Mouse (Mus musculus) testis, adult 2 months (tissue): ENCODE data around the gene Ube2o. TPM values are rescaled to one million over a fixed set of nuclear protein-coding genes. Genes with fewer than 3 reads are reported as not detected.

Source experiments
- H3K27ac ChIP-seq: fragments of 200-500 bp; 2 replicates; pipeline ENCODE4 v1.5.1; 2012; ENCODE audit warnings: low read depth, low read length; ENCODE audit not compliant: control insufficient read depth, insufficient read depth
- H3K27me3 ChIP-seq: fragments of 200-500 bp; 2 replicates; pipeline ENCODE4 v1.6.1; 2012; ENCODE audit warnings: mild to moderate bottlenecking, low read length, moderate library complexity; ENCODE audit not compliant: control insufficient read depth, insufficient read depth
- H3K36me3 ChIP-seq: fragments of 200-500 bp; 2 replicates; pipeline ENCODE4 v1.6.1; 2012; ENCODE audit warnings: mild to moderate bottlenecking, low read length; ENCODE audit not compliant: control insufficient read depth, insufficient read depth
- H3K4me1 ChIP-seq: fragments of 200-500 bp; 2 replicates; pipeline ENCODE4 v1.6.1; 2012; ENCODE audit warnings: low read length; ENCODE audit not compliant: control insufficient read depth, insufficient read depth
- H3K4me3 ChIP-seq: fragments of 200-500 bp; 2 replicates; pipeline ENCODE4 v1.5.1; 2012; ENCODE audit warnings: low read depth, mild to moderate bottlenecking, low read length, moderate library complexity, mixed read lengths; ENCODE audit not compliant: control insufficient read depth
- CTCF ChIP-seq: fragments of 200-500 bp; IDR thresholded peaks from 2 replicates; pipeline ENCODE4 v1.5.1; 2012; ENCODE audit warnings: low read depth, mild to moderate bottlenecking, inconsistent platforms, low read length, moderate library complexity; ENCODE audit not compliant: control insufficient read depth, insufficient read depth, insufficient replicate concordance
- POLR2A ChIP-seq: fragments of 200-500 bp; IDR thresholded peaks from 2 replicates; pipeline ENCODE4 v1.6.1; 2012; ENCODE audit warnings: low read depth, mild to moderate bottlenecking, inconsistent platforms, low read length, moderate library complexity; ENCODE audit not compliant: control insufficient read depth
- polyA plus RNA-seq: library from polyadenylated mRNA; depleted of rRNA; stranded (reverse); fragments of >200 nt; gene quantifications from 2 replicates; pipeline ENCODE4 v1.2.3, GENCODE M21; 2012

Gene Ube2o
- polyA plus RNA-seq, 1 experiment, result 31.6 TPM

DNA sequence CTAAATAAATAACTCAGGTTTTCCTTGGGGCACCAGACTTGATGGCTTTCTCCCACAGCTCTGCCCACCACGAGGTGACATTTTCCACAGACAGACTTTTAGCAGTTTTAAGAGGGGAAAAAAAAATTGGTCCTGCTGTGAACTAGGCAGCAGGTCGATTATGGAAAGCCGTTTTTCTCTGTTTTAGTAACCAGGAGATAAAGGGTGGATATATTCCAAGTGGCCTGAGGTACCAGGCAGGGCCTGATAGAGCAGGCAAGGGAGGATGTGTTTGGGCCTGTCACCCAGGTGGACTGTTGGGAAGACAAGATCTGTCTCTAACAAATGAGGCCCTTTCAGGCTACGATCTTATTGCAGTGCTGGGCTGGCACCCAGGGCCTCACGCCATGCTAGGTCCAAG is 75.7 kb downstream of the Ube2o start:
- Histone ChIP-seq H3K27me3 (no peaks in the 10 kb centered on the region), H3K4me3 (no peak overlapping the region), H3K4me1 (peaks cover 4% of the 10 kb centered on the region; the same call in 1 of the 2 replicates), H3K36me3 (no peaks in the 10 kb centered on the region), H3K27ac (no peak overlapping the region)
- TF ChIP-seq POLR2A, result no peak
- no peak for TF ChIP-seq CTCF

DNA sequence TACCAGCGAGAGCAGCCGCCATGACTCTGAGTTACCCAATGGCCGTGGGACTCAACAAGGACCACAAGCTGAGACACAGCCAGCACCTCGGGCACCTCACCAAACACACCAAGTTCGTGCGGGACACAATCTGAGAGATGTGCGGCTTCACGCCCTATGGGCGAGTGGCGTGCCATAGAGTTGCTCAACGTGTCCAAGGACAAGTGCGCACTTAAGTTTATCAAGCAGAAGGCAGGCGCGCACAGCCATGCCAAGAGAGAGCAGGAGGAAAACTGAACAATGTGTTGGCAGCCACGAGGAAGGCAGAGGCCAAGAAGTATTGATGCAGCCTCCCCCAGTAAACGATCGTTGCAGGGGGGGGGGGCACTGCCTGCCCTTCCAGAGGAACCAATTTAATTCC is 76.7 kb downstream of the Ube2o start:
- TF ChIP-seq POLR2A (no peak), CTCF (no peak)
- Histone ChIP-seq H3K4me1 (peaks cover 4% of the 10 kb centered on the region; the same call in 1 of the 2 replicates), H3K27ac (no peak overlapping the region), H3K27me3 (no peaks in the 10 kb centered on the region), H3K4me3 (no peak overlapping the region), H3K36me3 (no peaks in the 10 kb centered on the region)

DNA sequence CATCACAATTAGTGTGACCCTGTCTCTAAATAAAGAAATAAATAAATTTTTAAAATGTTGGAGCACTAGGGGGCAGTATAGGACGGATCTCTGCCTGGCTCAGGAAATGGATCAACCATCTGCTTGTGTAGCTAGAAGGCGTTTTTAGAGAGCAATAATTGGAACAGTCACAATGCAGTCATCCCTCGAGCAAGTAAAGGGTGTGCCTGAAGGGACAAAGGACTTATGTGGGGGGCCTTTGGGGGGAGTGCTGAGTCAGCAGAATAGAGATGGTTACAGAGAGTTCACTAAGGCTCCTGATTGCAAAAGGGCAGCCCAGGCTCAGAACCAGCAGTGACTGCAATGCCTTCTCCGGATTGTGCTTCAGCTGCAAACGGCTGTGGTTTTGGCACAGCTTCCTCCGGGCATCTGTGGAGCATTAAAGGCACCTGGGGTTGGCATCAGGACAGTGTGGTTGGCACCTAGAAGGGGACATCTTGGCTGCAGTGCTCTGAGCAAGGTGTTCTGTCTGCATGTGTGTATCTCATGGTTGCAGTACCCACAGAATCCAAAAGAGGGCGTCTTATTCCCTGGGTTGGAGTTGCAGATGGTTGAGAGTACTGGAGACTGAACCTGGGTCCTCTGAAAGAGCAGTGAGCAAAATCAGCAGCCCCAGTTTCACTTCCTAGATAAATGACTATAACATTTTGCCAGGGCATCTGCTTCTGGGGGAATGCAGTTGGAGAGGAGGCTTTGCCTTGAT is 80.1 kb downstream of the Ube2o start:
- Histone ChIP-seq H3K36me3 (no peaks in the 10 kb centered on the region), H3K4me1 (peaks cover 4% of the 10 kb centered on the region; the same call in 1 of the 2 replicates), H3K27me3 (no peaks in the 10 kb centered on the region), H3K4me3 (no peak overlapping the region), H3K27ac (no peak overlapping the region)
- no peak for TF ChIP-seq POLR2A
- TF ChIP-seq CTCF, result peak; percentile 18; the same call in 1 of the 2 replicates

DNA sequence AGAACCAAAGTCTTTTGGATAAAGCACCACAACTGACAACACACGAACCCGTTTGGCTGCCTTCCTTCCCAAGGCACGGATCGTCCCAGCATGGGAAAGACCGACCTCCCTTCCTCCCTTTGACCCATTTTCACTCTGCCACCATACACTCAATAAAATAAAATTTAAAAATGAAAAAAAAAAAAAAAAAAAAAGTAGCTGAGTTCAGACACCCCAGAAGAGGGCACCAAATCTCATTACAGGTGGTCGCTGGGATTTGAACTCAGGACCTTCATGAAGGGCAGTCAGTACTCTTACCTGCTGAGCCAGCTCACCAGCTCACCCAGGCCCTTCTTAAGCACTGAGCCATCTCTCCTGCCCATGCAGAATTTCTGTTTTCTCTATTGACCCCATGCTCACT is 82.2 kb downstream of the Ube2o start:
- TF ChIP-seq POLR2A (no peak), CTCF (no peak)
- Histone ChIP-seq H3K4me1 (peaks cover 3% of the 10 kb centered on the region; the same call in 1 of the 2 replicates), H3K27ac (no peak overlapping the region), H3K4me3 (no peak overlapping the region), H3K27me3 (no peaks in the 10 kb centered on the region), H3K36me3 (no peaks in the 10 kb centered on the region)

DNA sequence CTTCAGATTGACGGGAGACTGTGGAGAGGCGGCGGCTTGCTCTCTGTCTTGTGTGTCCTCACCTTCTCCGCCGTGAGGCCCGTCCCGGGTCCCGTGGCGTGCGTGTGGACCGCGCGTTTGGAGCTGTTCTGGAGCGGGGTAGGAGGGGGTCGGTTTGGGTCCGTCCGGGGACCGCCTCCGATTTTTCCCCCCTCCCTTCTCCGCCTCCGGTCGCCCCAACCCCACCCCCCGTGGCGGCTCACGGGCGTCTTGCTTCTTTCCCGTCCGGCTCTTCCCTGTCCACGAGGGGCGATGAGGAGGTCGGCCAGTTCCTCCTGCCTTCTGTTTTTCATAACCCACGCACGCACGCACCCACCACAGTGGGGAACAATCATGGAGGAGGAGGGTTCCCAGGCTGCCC is 82.7 kb downstream of the Ube2o start:
- Histone ChIP-seq H3K4me1 (peaks cover 3% of the 10 kb centered on the region; the same call in 1 of the 2 replicates), H3K36me3 (no peaks in the 10 kb centered on the region), H3K27ac (no peak overlapping the region), H3K4me3 (peak overlapping the region; percentile 20; the same call in 1 of the 2 replicates), H3K27me3 (no peaks in the 10 kb centered on the region)
- TF ChIP-seq POLR2A (no peak), CTCF (no peak)

DNA sequence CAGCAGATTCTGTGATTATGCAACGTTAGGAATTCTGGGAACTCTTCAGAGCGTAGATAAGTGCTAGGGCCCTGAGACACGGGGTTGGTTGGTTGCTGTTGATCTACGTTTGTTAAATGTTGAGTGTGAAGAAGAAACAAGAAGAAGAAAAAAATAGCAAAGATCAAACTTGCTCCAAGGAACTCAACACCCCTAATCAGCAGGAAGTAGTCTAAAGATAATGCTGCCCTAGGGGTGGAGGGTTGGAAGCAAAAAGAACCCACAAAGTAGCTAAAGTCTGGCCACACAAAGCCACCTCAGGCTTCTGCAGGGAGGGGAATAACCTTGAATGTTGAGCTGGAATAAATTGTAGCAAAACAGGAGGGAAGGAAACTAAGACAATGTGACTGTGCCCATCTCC is 83.9 kb downstream of the Ube2o start:
- Histone ChIP-seq H3K4me3 (no peak overlapping the region), H3K27ac (no peak overlapping the region), H3K4me1 (peaks cover 3% of the 10 kb centered on the region; the same call in 1 of the 2 replicates), H3K27me3 (no peaks in the 10 kb centered on the region), H3K36me3 (no peaks in the 10 kb centered on the region)
- TF ChIP-seq POLR2A (no peak), CTCF (no peak)

DNA sequence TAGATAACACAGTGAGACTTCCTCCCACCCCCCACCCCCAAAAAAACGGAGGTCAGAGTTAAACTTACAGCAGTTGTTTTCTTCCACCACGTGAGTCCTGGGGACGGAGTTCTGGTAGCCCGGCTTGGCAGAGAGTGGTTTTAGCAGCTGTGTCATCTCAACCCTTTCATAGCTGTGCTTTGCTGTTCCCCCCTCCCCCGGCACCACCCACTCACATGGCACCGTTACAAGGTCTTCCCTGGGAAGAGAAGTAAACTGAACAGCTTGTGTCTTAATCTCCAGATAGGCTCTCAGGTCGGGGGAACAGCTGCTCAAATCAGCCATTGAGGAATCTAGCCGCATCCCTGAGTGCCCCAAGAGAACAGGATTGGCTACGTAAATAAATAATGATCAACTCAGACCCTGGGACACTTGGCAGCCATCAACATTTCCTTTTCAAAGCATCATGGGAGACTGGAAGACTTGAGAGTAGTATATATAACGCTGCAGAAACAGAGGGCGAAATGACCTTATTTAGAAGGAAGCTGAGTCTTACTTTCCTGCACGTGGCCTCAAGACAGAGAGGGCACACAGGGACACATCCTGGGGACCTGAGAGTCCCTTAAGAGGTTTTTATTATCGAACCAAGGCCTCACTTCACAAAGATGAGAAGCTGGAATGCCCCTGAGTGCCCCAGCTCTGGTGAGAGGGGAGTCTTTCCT is 86.6 kb downstream of the Ube2o start:
- TF ChIP-seq CTCF (no peak), POLR2A (no peak)
- H3K4me1 ChIP-seq, result peaks cover 11% of the 10 kb centered on the region
- H3K4me3 ChIP-seq, result no peak overlapping the region; the same call in 1 of the 2 replicates
- no peaks in the 10 kb centered on the region for H3K36me3 ChIP-seq
- H3K27me3 ChIP-seq, result no peaks in the 10 kb centered on the region
- peak overlapping the region; percentile 79 for H3K27ac ChIP-seq
